ENCODE assay signal across 33 mouse cellular contexts in the genomic region with DNA sequence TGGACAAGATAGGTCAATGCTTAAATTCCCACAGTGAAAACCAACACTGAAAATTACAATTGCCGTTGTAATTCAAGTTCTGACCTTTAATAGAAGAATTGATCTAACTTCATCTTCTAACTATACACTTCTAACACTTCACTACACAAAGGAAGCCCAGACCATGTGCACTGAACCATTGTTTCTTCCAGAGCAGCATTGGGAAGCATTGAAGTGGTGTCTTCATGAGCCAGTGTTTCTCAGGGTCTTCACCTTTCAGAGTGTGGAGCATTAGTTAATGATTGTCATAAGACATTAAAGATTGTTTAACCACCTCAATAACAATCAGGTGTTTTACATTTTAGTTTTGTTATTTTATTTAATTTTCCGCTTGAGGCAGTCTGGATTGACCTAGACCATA.
"Had no signal": no experiment of that assay in that cellular context is flagged by ENCODE, and none has a peak within 500 bp of the region (broad histone marks: within the 10 kb centered on the region; RNA-seq: fewer than 3 reads in every experiment).

No protein-coding gene starts in this region.

- H3K27ac ChIP-seq: heart, embryonic 10.5 days; heart, embryonic 13.5 days; heart, embryonic 15.5 days; hindbrain, embryonic 10.5 days; hindbrain, embryonic 12.5 days; hindbrain, embryonic 13.5 days; hindbrain, embryonic 14.5 days; hindbrain, embryonic 15.5 days; hindbrain, postnatal 0 days; intestine, embryonic 15.5 days; kidney, postnatal 0 days; layer of hippocampus, adult 2 months; left cerebral cortex, adult 2 months had no signal

- H3K36me3 ChIP-seq: heart, embryonic 10.5 days; heart, embryonic 12.5 days; heart, embryonic 13.5 days; heart, embryonic 15.5 days; hindbrain, embryonic 10.5 days; hindbrain, embryonic 12.5 days; hindbrain, embryonic 13.5 days; hindbrain, embryonic 15.5 days; intestine, embryonic 15.5 days had no signal

- H3K27me3 ChIP-seq: heart, embryonic 12.5 days; heart, embryonic 13.5 days; heart, embryonic 15.5 days; hindbrain, embryonic 12.5 days; hindbrain, embryonic 13.5 days; hindbrain, embryonic 15.5 days; intestine, embryonic 15.5 days had no signal

- H3K4me1 ChIP-seq: heart, embryonic 10.5 days; heart, embryonic 12.5 days; heart, embryonic 13.5 days; heart, embryonic 15.5 days; hindbrain, embryonic 10.5 days; hindbrain, embryonic 12.5 days; hindbrain, embryonic 13.5 days; hindbrain, embryonic 15.5 days; intestine, embryonic 15.5 days had no signal

- H3K9me3 ChIP-seq: heart, embryonic 10.5 days; heart, embryonic 12.5 days; heart, embryonic 13.5 days; heart, embryonic 15.5 days; hindbrain, embryonic 10.5 days; hindbrain, embryonic 12.5 days; hindbrain, embryonic 13.5 days; hindbrain, embryonic 15.5 days; intestine, embryonic 15.5 days had no signal

- H3K9ac ChIP-seq: heart, embryonic 12.5 days; heart, embryonic 13.5 days; heart, embryonic 15.5 days; hindbrain, embryonic 12.5 days; hindbrain, embryonic 13.5 days; hindbrain, embryonic 14.5 days; hindbrain, embryonic 15.5 days; intestine, embryonic 15.5 days had no signal

- H3K4me3 ChIP-seq: heart, embryonic 10.5 days; heart, embryonic 12.5 days; heart, embryonic 13.5 days; heart, embryonic 15.5 days; hindbrain, embryonic 10.5 days; hindbrain, embryonic 12.5 days; hindbrain, embryonic 13.5 days; hindbrain, embryonic 15.5 days; intestine, embryonic 15.5 days; layer of hippocampus, adult 2 months; left cerebral cortex, adult 2 months had no signal

- H3K4me2 ChIP-seq: heart, embryonic 11.5 days; heart, embryonic 12.5 days; heart, embryonic 13.5 days; heart, embryonic 15.5 days; hindbrain, embryonic 12.5 days; hindbrain, embryonic 13.5 days; hindbrain, embryonic 14.5 days; hindbrain, embryonic 15.5 days; intestine, embryonic 15.5 days had no signal

- DNase-seq: heart, postnatal 10 days; heart, postnatal 14 days; heart, postnatal 36 days; heart, postnatal 4 days; kidney, adult 11 months; kidney, adult 18-20 months; kidney, adult 2 months; kidney, adult 8-10 months; kidney, postnatal 10 days; kidney, postnatal 14 days; kidney, postnatal 25 days; kidney, postnatal 36 days; layer of hippocampus, adult 9-11 months; layer of hippocampus, postnatal 36 days had no signal

- ATAC-seq: hindbrain, embryonic 16.5 days; hindbrain, postnatal 0 days; inflammation-experienced regulatory T-cells, adult 6 months; intestine, embryonic 15.5 days; intestine, embryonic 16.5 days; intestine, postnatal 0 days had no signal
